Mouse (Mus musculus) ES-Bruce4 (cell line): ENCODE data around the gene Kpna2. TPM values are rescaled to one million over a fixed set of nuclear protein-coding genes. Genes with fewer than 3 reads are reported as not detected.
"Not testable (repeated sequence)": the region's sequence is repeated elsewhere in the genome, so short reads cannot be mapped to it uniquely, and the experiment has no call there.

Experiments
- H3K27ac ChIP-seq: 2 replicates; pipeline ENCODE4 v1.5.1; 2012; ENCODE audit warnings: low read length, inconsistent platforms; ENCODE audit not compliant: insufficient read depth
- H3K27me3 ChIP-seq: 2 replicates; pipeline ENCODE4 v1.6.1; 2012; ENCODE audit warnings: mild to moderate bottlenecking, low read length, inconsistent platforms; ENCODE audit not compliant: control insufficient read depth, poor library complexity, insufficient read depth, severe bottlenecking
- H3K36me3 ChIP-seq: 2 replicates; pipeline ENCODE4 v1.6.1; 2012; ENCODE audit warnings: inconsistent platforms, mild to moderate bottlenecking, low read length, moderate library complexity; ENCODE audit not compliant: control insufficient read depth, poor library complexity, insufficient read depth, severe bottlenecking
- H3K4me1 ChIP-seq: one replicate; pipeline ENCODE4 v1.8.1; 2011; ENCODE audit warnings: low read length; ENCODE audit not compliant: control insufficient read depth, insufficient read depth
- H3K4me3 ChIP-seq: 2 replicates; pipeline ENCODE4 v1.5.1; 2011; ENCODE audit warnings: low read depth, mild to moderate bottlenecking, low read length
- H3K9ac ChIP-seq: 2 replicates; pipeline ENCODE4 v1.6.1; 2012; ENCODE audit warnings: low read depth, mild to moderate bottlenecking, inconsistent platforms; ENCODE audit not compliant: poor library complexity, severe bottlenecking
- H3K9me3 ChIP-seq: replicated peaks from 2 replicates; pipeline ENCODE4 v1.6.1; 2012; ENCODE audit warnings: mild to moderate bottlenecking, low read length, inconsistent platforms; ENCODE audit not compliant: control insufficient read depth, poor library complexity, insufficient read depth, severe bottlenecking
- CTCF ChIP-seq: IDR thresholded peaks from one replicate; pipeline ENCODE4 v1.8.1; 2011; ENCODE audit warnings: low read depth, low read length
- EP300 ChIP-seq: IDR thresholded peaks from 2 replicates; pipeline ENCODE4 v1.6.1; 2011; ENCODE audit warnings: low read depth, low read length; ENCODE audit not compliant: insufficient read depth
- POLR2A ChIP-seq: IDR thresholded peaks from one replicate; pipeline ENCODE4 v1.8.1; 2011; ENCODE audit warnings: low read length; ENCODE audit not compliant: insufficient read depth
- polyA plus RNA-seq: library from polyadenylated mRNA; stranded (reverse); fragments of >200 nt; gene quantifications from 2 replicates; pipeline ENCODE4 v1.2.4, GENCODE M21; 2011; ENCODE audit warnings: low read depth; ENCODE audit not compliant: missing spikeins, insufficient read depth, insufficient read length

The Kpna2 gene
- polyA plus RNA-seq, 1 experiment = 487 TPM

DNA sequence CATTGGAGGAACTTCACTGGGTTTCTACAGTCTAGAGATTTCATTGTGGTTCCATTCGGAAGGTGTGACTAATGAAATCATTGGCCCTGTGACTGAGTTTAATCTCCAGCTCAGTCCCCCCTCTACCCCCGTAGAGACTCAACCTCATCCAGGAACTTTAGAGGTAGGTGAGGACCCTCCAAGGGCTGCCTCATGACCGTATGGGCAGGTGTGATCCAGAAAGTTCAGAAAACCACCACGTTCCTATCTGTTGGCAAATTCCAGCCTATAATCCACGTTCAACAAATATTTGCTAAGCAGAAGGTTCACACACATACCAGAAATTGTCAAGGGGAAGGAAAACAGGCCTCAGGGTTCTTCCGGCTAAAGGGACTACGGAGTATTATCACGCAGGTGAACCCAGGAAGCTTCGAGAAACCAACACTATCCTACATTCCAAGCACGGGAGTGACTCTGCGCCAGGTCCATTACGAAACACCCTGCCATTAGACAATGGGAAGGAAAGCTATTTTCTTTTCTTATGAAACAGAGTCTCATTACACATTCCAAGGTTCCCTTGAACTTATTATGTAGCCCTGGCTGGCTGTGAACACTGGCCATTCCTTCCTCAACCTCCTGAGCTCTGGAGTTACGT lies 22.8 kb upstream of the Kpna2 start:
- no peaks in the 10 kb centered on the region for H3K9me3 ChIP-seq
- H3K27ac ChIP-seq = no peak overlapping the region
- TF ChIP-seq POLR2A = no peak
- TF ChIP-seq EP300 = no peak
- no peak for TF ChIP-seq CTCF
- no peak overlapping the region for H3K9ac ChIP-seq
- H3K4me1 ChIP-seq = peaks cover 2% of the 10 kb centered on the region
- H3K36me3 ChIP-seq = no peaks in the 10 kb centered on the region
- no peaks in the 10 kb centered on the region for H3K27me3 ChIP-seq
- H3K4me3 ChIP-seq = no peak overlapping the region

DNA sequence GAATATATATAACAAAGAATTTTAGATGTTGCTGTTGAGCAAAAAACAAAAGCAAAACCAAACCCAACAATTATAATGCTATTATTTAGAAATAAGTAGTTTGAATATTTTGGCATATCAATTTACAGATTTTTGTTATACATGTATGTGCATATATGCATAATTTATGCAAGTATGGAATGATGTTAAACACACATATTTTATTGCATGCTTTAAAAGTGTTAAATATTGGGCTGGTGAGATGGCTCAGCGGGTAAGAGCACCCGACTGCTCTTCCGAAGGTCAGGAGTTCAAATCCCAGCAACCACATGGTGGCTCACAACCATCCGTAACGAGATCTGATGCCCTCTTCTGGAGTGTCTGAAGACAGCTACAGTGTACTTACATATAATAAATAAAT lies 20.4 kb upstream of the Kpna2 start:
- H3K4me3 ChIP-seq, H3K4me1 ChIP-seq, H3K9ac ChIP-seq, H3K27me3 ChIP-seq, H3K36me3 ChIP-seq, H3K9me3 ChIP-seq: not testable (repeated sequence)
- 0 out of 2 replicates have a peak overlapping the region, but pooled peaks have one; percentile 41 for H3K27ac ChIP-seq

DNA sequence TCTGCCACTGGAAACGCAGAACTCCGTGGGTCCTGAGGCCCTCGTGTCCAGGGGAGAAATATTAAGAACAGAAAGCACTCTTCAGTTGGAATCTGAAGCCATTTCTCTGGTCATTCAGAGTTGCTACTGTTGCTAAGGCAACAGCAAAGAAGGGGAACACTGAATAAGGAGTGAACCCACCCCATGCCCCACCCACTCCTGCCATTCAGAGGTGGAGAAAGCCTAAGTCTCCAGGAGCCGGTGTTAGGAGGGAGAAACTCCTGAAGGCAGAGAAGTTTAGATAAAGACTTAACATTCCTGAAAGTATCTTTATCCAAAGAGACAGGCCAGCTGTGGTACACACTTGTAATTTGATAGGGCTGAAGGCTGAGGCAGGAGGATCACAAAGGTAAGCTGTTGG lies 20.0 kb upstream of the Kpna2 start:
- no peaks in the 10 kb centered on the region for H3K9me3 ChIP-seq
- no peaks in the 10 kb centered on the region for H3K27me3 ChIP-seq
- H3K4me3 ChIP-seq = 0 out of 2 replicates have a peak overlapping the region, but pooled peaks have one; percentile 39
- H3K9ac ChIP-seq = no peak overlapping the region
- peak overlapping the region; percentile 88 for H3K27ac ChIP-seq
- peaks cover 2% of the 10 kb centered on the region for H3K4me1 ChIP-seq
- no peak for TF ChIP-seq CTCF
- TF ChIP-seq EP300 = no peak
- TF ChIP-seq POLR2A = no peak
- no peaks in the 10 kb centered on the region for H3K36me3 ChIP-seq

DNA sequence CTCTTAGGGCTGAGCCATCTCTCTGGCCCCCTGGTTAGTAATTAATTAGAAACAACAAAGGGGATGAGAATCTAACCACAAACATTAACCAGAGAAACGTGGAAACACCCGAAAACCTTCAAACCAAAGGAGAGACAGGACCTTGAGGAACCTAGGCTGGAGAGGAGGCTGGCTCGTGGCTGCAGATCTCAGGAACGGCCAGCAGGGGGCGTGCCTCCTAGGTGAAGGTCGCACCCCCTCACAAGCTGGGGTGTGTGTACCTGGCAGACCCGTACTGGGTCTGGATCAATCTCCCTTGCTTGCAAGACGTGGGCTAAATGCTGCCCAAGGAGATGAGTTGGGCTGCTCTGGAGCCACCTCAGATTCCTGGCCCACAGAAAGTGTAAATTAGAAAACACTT lies 19.3 kb upstream of the Kpna2 start:
- Histone ChIP-seq H3K27ac (0 out of 2 replicates have a peak overlapping the region, but pooled peaks have one; percentile 27), H3K27me3 (no peaks in the 10 kb centered on the region), H3K36me3 (no peaks in the 10 kb centered on the region), H3K4me1 (peaks cover 2% of the 10 kb centered on the region), H3K9me3 (no peaks in the 10 kb centered on the region), H3K4me3 (peak overlapping the region; percentile 37), H3K9ac (no peak overlapping the region)
- TF ChIP-seq EP300 = 0 out of 2 replicates have a peak, but pooled peaks have one; percentile 8
- TF ChIP-seq CTCF = peak; percentile 98
- TF ChIP-seq POLR2A = no peak

DNA sequence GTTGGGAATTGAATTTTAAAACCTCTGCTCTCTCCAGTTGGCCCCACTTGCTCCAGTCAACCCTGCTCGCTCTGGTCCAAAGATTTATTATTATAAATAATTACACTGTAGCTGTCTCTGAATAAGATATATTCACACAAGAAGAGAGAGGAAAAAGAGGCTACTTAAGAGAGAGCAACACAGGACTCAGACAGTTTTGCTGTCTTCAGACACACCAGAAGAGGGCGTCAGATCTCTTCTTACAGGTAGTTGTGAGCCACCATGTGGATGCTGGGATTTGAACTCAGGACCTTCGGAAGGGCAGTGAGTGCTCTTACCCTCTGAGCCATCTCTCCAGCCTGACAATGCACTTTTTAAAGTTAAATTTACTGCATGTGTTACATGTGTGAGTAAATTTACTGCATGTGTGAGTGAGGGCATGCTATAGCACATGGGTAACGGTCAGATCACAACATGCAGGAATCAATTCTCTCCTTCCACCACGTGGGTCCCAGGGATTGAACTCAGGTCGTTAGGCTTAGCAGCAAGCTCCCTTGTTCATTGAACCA lies 18.1 kb upstream of the Kpna2 start:
- Histone ChIP-seq H3K27ac (no peak overlapping the region), H3K4me1 (no peaks in the 10 kb centered on the region), H3K36me3 (no peaks in the 10 kb centered on the region), H3K4me3 (no peak overlapping the region), H3K9ac (no peak overlapping the region), H3K27me3 (no peaks in the 10 kb centered on the region), H3K9me3 (no peaks in the 10 kb centered on the region)
- TF ChIP-seq EP300 (no peak), CTCF (peak; percentile 22)

DNA sequence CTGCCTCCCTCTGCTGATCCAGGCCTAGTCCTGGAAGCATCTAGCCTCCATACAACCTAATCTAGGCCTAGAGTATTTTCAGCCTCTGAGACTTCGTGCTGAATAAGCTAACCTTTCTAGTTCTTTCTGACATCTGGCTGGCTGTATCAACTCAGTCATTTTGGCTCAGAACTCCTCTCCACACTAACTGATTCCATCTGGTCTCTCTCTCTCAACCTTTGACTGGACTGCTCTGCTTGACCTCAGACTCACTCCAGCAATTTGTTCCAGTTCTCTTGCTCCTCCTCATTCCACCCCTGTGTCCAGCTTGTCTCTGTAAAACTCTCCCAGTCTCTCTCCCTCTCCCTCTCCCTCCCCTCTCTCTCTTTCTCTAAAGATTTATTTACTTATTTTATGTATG lies 17.6 kb upstream of the Kpna2 start:
- TF ChIP-seq EP300 (no peak), CTCF (no peak), POLR2A (no peak)
- H3K4me3 ChIP-seq = no peak overlapping the region
- no peaks in the 10 kb centered on the region for H3K36me3 ChIP-seq

DNA sequence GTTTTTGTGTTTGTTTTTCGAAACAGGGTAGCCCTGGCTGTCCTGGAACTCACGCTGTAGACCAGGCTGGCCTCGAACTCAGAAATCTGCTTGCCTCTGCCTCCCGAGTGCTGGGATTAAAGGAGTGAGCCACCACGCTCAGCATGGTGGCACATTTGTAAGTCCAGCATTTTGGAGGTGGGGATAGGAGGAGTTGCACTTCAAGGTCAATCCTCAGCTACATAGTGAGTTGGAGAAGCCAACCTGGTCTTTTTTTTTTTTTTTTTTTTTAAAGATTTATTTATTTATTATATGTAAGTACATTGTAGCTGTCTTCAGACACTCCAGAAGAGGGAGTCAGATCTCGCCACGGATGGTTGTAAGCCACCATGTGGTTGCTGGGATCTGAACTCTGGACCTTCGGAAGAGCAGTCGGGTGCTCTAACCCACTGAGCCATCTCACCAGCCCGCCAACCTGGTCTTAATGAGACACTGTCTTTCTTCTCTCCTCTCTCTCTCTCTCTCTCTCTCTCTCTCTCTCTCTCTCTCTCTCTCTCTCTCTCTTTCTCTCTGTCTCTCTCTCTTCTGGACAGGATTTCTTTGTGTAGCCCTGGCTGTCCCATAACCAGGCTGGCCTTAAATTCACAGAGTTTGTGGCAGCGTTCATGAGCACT lies 16.3 kb upstream of the Kpna2 start:
- H3K27ac ChIP-seq = not testable (repeated sequence)

More for the DNA sequence above, 17.6 kb upstream of the Kpna2 start:
- Histone ChIP-seq H3K27ac (no peak overlapping the region), H3K9me3 (no peaks in the 10 kb centered on the region), H3K9ac (no peak overlapping the region), H3K27me3 (no peaks in the 10 kb centered on the region), H3K4me1 (no peaks in the 10 kb centered on the region)

More for the DNA sequence above, 16.3 kb upstream of the Kpna2 start:
- H3K4me1 ChIP-seq, H3K27me3 ChIP-seq, H3K36me3 ChIP-seq, H3K9me3 ChIP-seq, H3K9ac ChIP-seq, H3K4me3 ChIP-seq: not testable (repeated sequence)
